ENCODE assay signal across 10 mouse cellular contexts in genomic region chr5:36089243-36089642, GRCm38 (mm10).
DNase-seq lines count a peak whose midpoint lies in the region; ATAC-seq lines count a peak whose summit lies in the region.
"Had no signal": no experiment of that assay in that cellular context is flagged by ENCODE, and none has a peak within 500 bp of the region (broad histone marks: within the 10 kb centered on the region; RNA-seq: fewer than 3 reads in every experiment).

No protein-coding gene starts in this region.

- H3K9me3 ChIP-seq in hindbrain, embryonic 15.5 days, result no peaks in the 10 kb centered on the region
- no peaks in the 10 kb centered on the region for H3K9me3 ChIP-seq in hindbrain, embryonic 12.5 days (replicated peaks)
- H3K9me3 ChIP-seq in liver, embryonic 16.5 days (replicated peaks; ENCODE audit: control insufficient read depth, low read length), result no peaks in the 10 kb centered on the region
- H3K9me3 ChIP-seq: embryonic facial prominence, embryonic 13.5 days had no signal

- no peak for ATAC-seq in hindbrain, embryonic 15.5 days (ENCODE audit: low FRiP score, low read depth)
- no peak for ATAC-seq in hindbrain, embryonic 12.5 days (ENCODE audit: low FRiP score)
- ATAC-seq in liver, embryonic 16.5 days (ENCODE audit: low read depth), result 0 out of 2 replicates have a peak, but pooled peaks have one; percentile 19

- H3K4me3 ChIP-seq in hindbrain, embryonic 15.5 days, result no peak overlapping the region
- H3K4me3 ChIP-seq in hindbrain, embryonic 12.5 days, result no peak overlapping the region
- H3K4me3 ChIP-seq in liver, embryonic 16.5 days (ENCODE audit: low read depth, low read length), result no peak overlapping the region
- H3K4me3 ChIP-seq: embryonic facial prominence, embryonic 13.5 days; layer of hippocampus, adult 2 months had no signal

- WGBS in hindbrain, embryonic 15.5 days, result 89% methylated on average over 2 of the region's 2 CpGs
- WGBS in hindbrain, embryonic 12.5 days, result 85% methylated on average over 2 of the region's 2 CpGs
- WGBS in liver, embryonic 16.5 days (ENCODE audit: insufficient replicate concordance), result 21% methylated on average over 2 of the region's 2 CpGs

- no peak overlapping the region for H3K4me2 ChIP-seq in hindbrain, embryonic 15.5 days
- H3K4me2 ChIP-seq in hindbrain, embryonic 12.5 days (replicated peaks), result no peak overlapping the region
- no peak overlapping the region for H3K4me2 ChIP-seq in liver, embryonic 16.5 days (ENCODE audit: low read depth, low read length)
- H3K4me2 ChIP-seq: embryonic facial prominence, embryonic 13.5 days had no signal

- no peak overlapping the region for H3K9ac ChIP-seq in hindbrain, embryonic 15.5 days
- H3K9ac ChIP-seq in hindbrain, embryonic 12.5 days, result no peak overlapping the region
- no peak overlapping the region for H3K9ac ChIP-seq in liver, embryonic 16.5 days (ENCODE audit: low read depth, low read length)
- H3K9ac ChIP-seq: embryonic facial prominence, embryonic 13.5 days had no signal

- H3K4me1 ChIP-seq in hindbrain, embryonic 15.5 days (replicated peaks), result peaks cover 8% of the 10 kb centered on the region; the same call in 1 of the 2 replicates
- peaks cover 6% of the 10 kb centered on the region; the same call in 1 of the 2 replicates for H3K4me1 ChIP-seq in hindbrain, embryonic 12.5 days
- no peaks in the 10 kb centered on the region for H3K4me1 ChIP-seq in liver, embryonic 16.5 days (ENCODE audit: control insufficient read depth, low read depth, low read length)

- H3K27me3 ChIP-seq in hindbrain, embryonic 15.5 days, result no peaks in the 10 kb centered on the region
- H3K27me3 ChIP-seq in hindbrain, embryonic 12.5 days, result no peaks in the 10 kb centered on the region
- H3K27me3 ChIP-seq in liver, embryonic 16.5 days (ENCODE audit: control insufficient read depth, insufficient read depth, low read depth, low read length), result no peaks in the 10 kb centered on the region
- H3K27me3 ChIP-seq: embryonic facial prominence, embryonic 13.5 days had no signal

- peak overlapping the region; percentile 1; the same call in 1 of the 2 replicates for H3K27ac ChIP-seq in hindbrain, embryonic 15.5 days (replicated peaks)
- H3K27ac ChIP-seq in hindbrain, embryonic 12.5 days, result no peak overlapping the region
- H3K27ac ChIP-seq in liver, embryonic 16.5 days (ENCODE audit: low read length), result no peak overlapping the region
- H3K27ac ChIP-seq: embryonic facial prominence, embryonic 13.5 days; layer of hippocampus, adult 2 months had no signal

- H3K36me3 ChIP-seq in hindbrain, embryonic 15.5 days, result no peaks in the 10 kb centered on the region
- H3K36me3 ChIP-seq in hindbrain, embryonic 12.5 days, result no peaks in the 10 kb centered on the region
- no peaks in the 10 kb centered on the region for H3K36me3 ChIP-seq in liver, embryonic 16.5 days (ENCODE audit: control insufficient read depth, insufficient read depth)
- H3K36me3 ChIP-seq: embryonic facial prominence, embryonic 13.5 days had no signal

- DNase-seq in CD8-positive naive resting alpha-beta T cell, adult 2 months (ENCODE audit: low read depth in 2 of 2, low spot score in 2 of 2), result peak; percentile 26 to 46
- peak; percentile 55 to 67 for DNase-seq in spleen, postnatal 4 days (ENCODE audit: low spot score in 2 of 2)
- DNase-seq in frontal cortex, postnatal 25 days (ENCODE audit: low spot score in 2 of 2), result no peak
- no peak for DNase-seq in layer of hippocampus, adult 9-11 months
- DNase-seq in frontal cortex, postnatal 36 days (ENCODE audit: low spot score in 2 of 2), result no peak

Comparison
In these comparisons a context has a peak if more than half of its experiments do, and no peak if none do; other contexts are left out.
1. DNase-seq: peak in CD8-positive naive resting alpha-beta T cell, adult 2 months (2 of 2) and spleen, postnatal 4 days (2 of 2); none in frontal cortex, postnatal 25 days (0 of 2), layer of hippocampus, adult 9-11 months (single experiment) and frontal cortex, postnatal 36 days (0 of 2).